Mouse (Mus musculus) right cerebral cortex, postnatal 10 days (tissue): Measurements from ENCODE around the gene Dennd2a.

Source experiments
- DNase-seq, 2 experiments: peaks; one replicate each; pipeline ENCODE4 v3.0.0; 2021; ENCODE audit warnings: low spot score in 2 of 2

Dennd2a gene

GRCm38 (mm10) chr6:39557723-39558261, at the start of gene Dennd2a:
Gene Dennd2a, minus strand, starts transcription at chr6:39557867.
- DNase-seq: peak; percentile 94 to 95

- DNase-seq: no peak
Observed at GRCm38 (mm10) chr6:39607365-39607764, 49.7 kb upstream of the Dennd2a start.

GRCm38 (mm10) chr6:39606862-39607261, 49.2 kb upstream of the Dennd2a start:
- DNase-seq: no peak

GRCm38 (mm10) chr6:39606056-39606455, 48.4 kb upstream of the Dennd2a start:
- DNase-seq: no peak

GRCm38 (mm10) chr6:39604565-39604964, 46.9 kb upstream of the Dennd2a start:
- DNase-seq: peak in 1 of 2 experiments; percentile 44

GRCm38 (mm10) chr6:39601828-39602227, 44.2 kb upstream of the Dennd2a start:
- no peak for DNase-seq

- DNase-seq: no peak
Observed at GRCm38 (mm10) chr6:39600851-39601250, 43.2 kb upstream of the Dennd2a start.

GRCm38 (mm10) chr6:39592401-39593214, 34.9 kb upstream of the Dennd2a start, which contains the start of gene Ndufb2:
Gene Ndufb2, plus strand, starts transcription at chr6:39592574.
- DNase-seq: peak; percentile 96 to 97

GRCm38 (mm10) chr6:39591481-39591880, 33.8 kb upstream of the Dennd2a start:
- no peak for DNase-seq

GRCm38 (mm10) chr6:39585517-39585916, 27.9 kb upstream of the Dennd2a start, which contains the start of gene Gm42420:
Gene Gm42420, plus strand, starts transcription at chr6:39585753.
- DNase-seq: no peak

- DNase-seq: no peak
Observed at GRCm38 (mm10) chr6:39581087-39581784, 23.6 kb upstream of the Dennd2a start.

GRCm38 (mm10) chr6:39580558-39580957, 22.9 kb upstream of the Dennd2a start:
- DNase-seq: no peak

GRCm38 (mm10) chr6:39579552-39579951, 21.9 kb upstream of the Dennd2a start:
- no peak for DNase-seq

GRCm38 (mm10) chr6:39574951-39575350, 17.3 kb upstream of the Dennd2a start:
- no peak for DNase-seq

GRCm38 (mm10) chr6:39574555-39574869, 16.8 kb upstream of the Dennd2a start:
- DNase-seq: peak; percentile 42 to 52

GRCm38 (mm10) chr6:39573791-39574554, 16.3 kb upstream of the Dennd2a start, which contains the start of gene Adck2:
Gene Adck2, plus strand, starts transcription at chr6:39573873.
- peak; percentile 87 to 91 for DNase-seq

- DNase-seq: no peak
Observed at GRCm38 (mm10) chr6:39570426-39570825, 12.8 kb upstream of the Dennd2a start.

GRCm38 (mm10) chr6:39567528-39567927, 9.9 kb upstream of the Dennd2a start:
- DNase-seq: no peak

GRCm38 (mm10) chr6:39562166-39563015, 4.7 kb upstream of the Dennd2a start:
- DNase-seq: peak; percentile 89 to 90

- DNase-seq: no peak
Observed at GRCm38 (mm10) chr6:39559276-39559939, 1.7 kb upstream of the Dennd2a start.
